Comparison of ENCODE assay signal across 8 mouse cellular contexts in genomic region chr14:31933841-31934271, GRCm38 (mm10).
DNase-seq lines count a peak whose midpoint lies in the region; ATAC-seq lines count a peak whose summit lies in the region.

No protein-coding gene starts in this region.

- DNase-seq in adrenal gland, postnatal 10 days = peak; percentile 37
- DNase-seq in adrenal gland, adult 8-10 months = no peak
- DNase-seq in cerebellum, adult 9-10 months = peak; percentile 72
- peak; percentile 41 to 49 for DNase-seq in frontal cortex, postnatal 14 days (ENCODE audit: low spot score in 2 of 2)
- peak; percentile 38 for DNase-seq in liver

- peak overlapping the region; percentile 71 for H3K4me2 ChIP-seq in kidney, embryonic 15.5 days
- H3K4me2 ChIP-seq in neural tube, embryonic 13.5 days = peak overlapping the region; percentile 62

- WGBS in kidney, embryonic 15.5 days = 2% methylated on average over 13 of the region's 13 CpGs
- WGBS in neural tube, embryonic 13.5 days = 0% methylated on average over 13 of the region's 13 CpGs

- H3K9me3 ChIP-seq in kidney, embryonic 15.5 days (replicated peaks) = no peaks in the 10 kb centered on the region
- peaks cover 19% of the 10 kb centered on the region; the same call in 1 of the 2 replicates for H3K9me3 ChIP-seq in neural tube, embryonic 13.5 days

- peak overlapping the region; percentile 45 for H3K4me3 ChIP-seq in kidney, embryonic 15.5 days (replicated peaks)
- peak overlapping the region; percentile 39 for H3K4me3 ChIP-seq in neural tube, embryonic 13.5 days

- H3K36me3 ChIP-seq in kidney, embryonic 15.5 days = no peaks in the 10 kb centered on the region
- H3K36me3 ChIP-seq in neural tube, embryonic 13.5 days = no peaks in the 10 kb centered on the region

- H3K9ac ChIP-seq in kidney, embryonic 15.5 days = peak overlapping the region; percentile 26; the same call in 1 of the 2 replicates
- H3K9ac ChIP-seq in neural tube, embryonic 13.5 days = peak overlapping the region; percentile 70

- ATAC-seq in kidney, embryonic 15.5 days (replicated peaks; ENCODE audit: low FRiP score) = peak; percentile 83
- peak; percentile 96 for ATAC-seq in neural tube, embryonic 13.5 days (ENCODE audit: low read depth)
- ATAC-seq in erythroblast, adult 5-6 weeks (replicated peaks; ENCODE audit: low FRiP score, poor library complexity, severe bottlenecking) = no peak

- peaks cover 33% of the 10 kb centered on the region for H3K4me1 ChIP-seq in kidney, embryonic 15.5 days
- peaks cover 22% of the 10 kb centered on the region for H3K4me1 ChIP-seq in neural tube, embryonic 13.5 days (replicated peaks)

- H3K27me3 ChIP-seq in kidney, embryonic 15.5 days = no peaks in the 10 kb centered on the region
- H3K27me3 ChIP-seq in neural tube, embryonic 13.5 days = no peaks in the 10 kb centered on the region

- H3K27ac ChIP-seq in kidney, embryonic 15.5 days = peak overlapping the region; percentile 62; the same call in 1 of the 2 replicates
- peak overlapping the region; percentile 95 for H3K27ac ChIP-seq in neural tube, embryonic 13.5 days (replicated peaks)
